Mouse (Mus musculus) ES-Bruce4 (cell line): ENCODE measurements around the gene Bod1l.

Experiments used
- CTCF ChIP-seq: IDR thresholded peaks from one replicate; pipeline ENCODE4 v1.8.1; 2011; ENCODE audit warnings: low read depth, low read length
- EP300 ChIP-seq: IDR thresholded peaks from 2 replicates; pipeline ENCODE4 v1.6.1; 2011; ENCODE audit warnings: low read depth, low read length; ENCODE audit not compliant: insufficient read depth
- POLR2A ChIP-seq: IDR thresholded peaks from one replicate; pipeline ENCODE4 v1.8.1; 2011; ENCODE audit warnings: low read length; ENCODE audit not compliant: insufficient read depth

- peak; percentile 21 for TF ChIP-seq CTCF
- TF ChIP-seq EP300, result no peak
- no peak for TF ChIP-seq POLR2A
Measured at GRCm38 (mm10) chr5:41887738-41888137, 43.6 kb upstream of the Bod1l start.
